In the genomic region with DNA sequence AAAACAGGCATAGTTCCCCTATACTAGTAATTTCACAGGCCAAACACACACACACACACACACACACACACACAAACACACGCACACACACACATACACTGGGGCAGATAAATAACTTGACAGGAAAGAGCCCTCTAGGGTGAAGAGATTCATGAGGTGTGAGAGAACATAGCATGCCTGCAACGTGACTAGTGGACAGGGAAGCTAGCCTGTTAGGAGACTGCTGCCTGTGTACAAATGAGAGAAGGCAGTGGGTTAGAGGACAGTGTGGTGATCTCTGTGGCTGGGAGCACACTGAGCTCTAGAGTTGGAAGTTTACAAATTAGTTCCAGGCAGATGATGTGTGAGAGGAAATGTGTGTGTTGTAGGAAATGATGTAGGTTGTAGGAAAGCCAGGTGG, we compare ENCODE assay signal across 19 mouse cellular contexts. TPM values are rescaled to one million over a fixed set of nuclear protein-coding genes. Genes with fewer than 3 reads are reported as not detected.
DNase-seq lines count a peak whose midpoint lies in the region; ATAC-seq and TF ChIP-seq lines count a peak whose summit lies in the region.
"Had no signal": no experiment of that assay in that cellular context is flagged by ENCODE, and none has a peak within 500 bp of the region (broad histone marks: within the 10 kb centered on the region; RNA-seq: fewer than 3 reads in every experiment).

No protein-coding gene starts in this region.

- H3K4me2 ChIP-seq in hindbrain, embryonic 13.5 days = no peak overlapping the region
- H3K4me2 ChIP-seq in hindbrain, embryonic 14.5 days (replicated peaks) = no peak overlapping the region
- no peak overlapping the region for H3K4me2 ChIP-seq in midbrain, embryonic 13.5 days (replicated peaks)
- H3K4me2 ChIP-seq in midbrain, embryonic 16.5 days (ENCODE audit: low read length) = no peak overlapping the region
- H3K4me2 ChIP-seq in stomach, embryonic 16.5 days (ENCODE audit: low read depth, low read length) = no peak overlapping the region
- H3K4me2 ChIP-seq in forebrain, embryonic 13.5 days = no peak overlapping the region
- H3K4me2 ChIP-seq: hindbrain, embryonic 15.5 days; limb, embryonic 15.5 days had no signal

- H3K27me3 ChIP-seq in cerebellum, adult 2 months (ENCODE audit: control insufficient read depth, insufficient read depth, low read length) = no peaks in the 10 kb centered on the region
- no peaks in the 10 kb centered on the region for H3K27me3 ChIP-seq in hindbrain, embryonic 13.5 days
- no peaks in the 10 kb centered on the region for H3K27me3 ChIP-seq in hindbrain, embryonic 14.5 days (ENCODE audit: control insufficient read depth, insufficient read depth, low read length)
- H3K27me3 ChIP-seq in midbrain, embryonic 13.5 days = no peaks in the 10 kb centered on the region
- H3K27me3 ChIP-seq in midbrain, embryonic 16.5 days (ENCODE audit: control insufficient read depth, insufficient read depth, low read depth, low read length) = no peaks in the 10 kb centered on the region
- no peaks in the 10 kb centered on the region for H3K27me3 ChIP-seq in stomach, embryonic 16.5 days (ENCODE audit: control insufficient read depth, insufficient read depth, low read length)
- no peaks in the 10 kb centered on the region for H3K27me3 ChIP-seq in forebrain, embryonic 13.5 days
- H3K27me3 ChIP-seq: CH12.LX; hindbrain, embryonic 15.5 days; limb, embryonic 15.5 days had no signal

- H3K9ac ChIP-seq in hindbrain, embryonic 13.5 days = no peak overlapping the region; the same call in 1 of the 2 replicates
- H3K9ac ChIP-seq in hindbrain, embryonic 14.5 days = no peak overlapping the region
- H3K9ac ChIP-seq in midbrain, embryonic 13.5 days (replicated peaks) = peak overlapping the region; percentile 36; the same call in 1 of the 2 replicates
- no peak overlapping the region for H3K9ac ChIP-seq in midbrain, embryonic 16.5 days (ENCODE audit: low read depth, low read length)
- no peak overlapping the region for H3K9ac ChIP-seq in stomach, embryonic 16.5 days (ENCODE audit: low read length)
- H3K9ac ChIP-seq in forebrain, embryonic 13.5 days = no peak overlapping the region
- H3K9ac ChIP-seq: hindbrain, embryonic 15.5 days; limb, embryonic 15.5 days had no signal

- no peak for TF ChIP-seq CTCF in cerebellum, adult 2 months (IDR thresholded peaks at IDR 0.05; ENCODE audit: borderline replicate concordance, insufficient read depth, low read depth, low read length)

- TF ChIP-seq POLR2A in cerebellum, adult 2 months (IDR thresholded peaks at IDR 0.05; ENCODE audit: borderline replicate concordance, insufficient read depth, low read length) = no peak

- DNase-seq in cerebellum, adult 2 months = no peak
- DNase-seq in hindbrain, embryonic 14.5 days (ENCODE audit: low spot score) = no peak
- DNase-seq: cerebellum, adult 11-12 months; gastrocnemius, adult 2 months; thymus, postnatal 36 days had no signal

- no peak for ATAC-seq in cerebellum, adult (ENCODE audit: insufficient number of reproducible peaks, low FRiP score, low TSS enrichment)
- ATAC-seq in hindbrain, embryonic 13.5 days (ENCODE audit: low FRiP score) = no peak
- no peak for ATAC-seq in hindbrain, embryonic 14.5 days (ENCODE audit: low FRiP score)
- no peak for ATAC-seq in midbrain, embryonic 13.5 days
- ATAC-seq in midbrain, embryonic 16.5 days = no peak
- peak; percentile 30; the same call in 1 of the 2 replicates for ATAC-seq in stomach, embryonic 16.5 days (ENCODE audit: insufficient read depth, low FRiP score)
- no peak for ATAC-seq in forebrain, embryonic 13.5 days
- ATAC-seq: activated CD4-positive, CD25-positive, alpha-beta regulatory T cell, adult 4 months; forebrain, embryonic 14.5 days had no signal

- WGBS in cerebellum, adult 2 months = 52% methylated on average over 2 of the region's 2 CpGs
- 63% methylated on average over 2 of the region's 2 CpGs for WGBS in hindbrain, embryonic 13.5 days
- WGBS in hindbrain, embryonic 14.5 days = 60% methylated on average over 2 of the region's 2 CpGs
- WGBS in midbrain, embryonic 13.5 days = 63% methylated on average over 2 of the region's 2 CpGs
- 67% methylated on average over 2 of the region's 2 CpGs for WGBS in midbrain, embryonic 16.5 days
- WGBS in stomach, embryonic 16.5 days = 46% methylated on average over 2 of the region's 2 CpGs
- 85% methylated on average over 2 of the region's 2 CpGs for WGBS in forebrain, embryonic 13.5 days

- H3K27ac ChIP-seq in cerebellum, adult 2 months (ENCODE audit: insufficient read depth, low read length) = peak overlapping the region; percentile 0; the same call in 1 of the 2 replicates
- H3K27ac ChIP-seq in hindbrain, embryonic 13.5 days = peak overlapping the region; percentile 66
- H3K27ac ChIP-seq in hindbrain, embryonic 14.5 days = no peak overlapping the region
- H3K27ac ChIP-seq in midbrain, embryonic 13.5 days = peak overlapping the region; percentile 58; the same call in 1 of the 2 replicates
- H3K27ac ChIP-seq in midbrain, embryonic 16.5 days (ENCODE audit: low read length) = no peak overlapping the region
- H3K27ac ChIP-seq in stomach, embryonic 16.5 days (ENCODE audit: low read length) = peak overlapping the region; percentile 23; the same call in 1 of the 2 replicates
- H3K27ac ChIP-seq in forebrain, embryonic 13.5 days = no peak overlapping the region
- H3K27ac ChIP-seq: gastrocnemius, adult 2 months; hindbrain, embryonic 15.5 days; layer of hippocampus, adult 2 months; limb, embryonic 15.5 days had no signal

- H3K4me3 ChIP-seq in cerebellum, adult 2 months (replicated peaks; ENCODE audit: insufficient read depth, low read depth, low read length) = no peak overlapping the region
- no peak overlapping the region for H3K4me3 ChIP-seq in hindbrain, embryonic 13.5 days
- no peak overlapping the region for H3K4me3 ChIP-seq in hindbrain, embryonic 14.5 days (replicated peaks; ENCODE audit: low read length)
- H3K4me3 ChIP-seq in midbrain, embryonic 13.5 days (replicated peaks) = no peak overlapping the region
- H3K4me3 ChIP-seq in midbrain, embryonic 16.5 days (ENCODE audit: low read depth, low read length) = no peak overlapping the region
- no peak overlapping the region for H3K4me3 ChIP-seq in stomach, embryonic 16.5 days (replicated peaks; ENCODE audit: low read length)
- no peak overlapping the region for H3K4me3 ChIP-seq in forebrain, embryonic 13.5 days
- H3K4me3 ChIP-seq: gastrocnemius, adult 2 months; hindbrain, embryonic 15.5 days; layer of hippocampus, adult 2 months; left cerebral cortex, adult 2 months; limb, embryonic 15.5 days; myocyte had no signal

- H3K4me1 ChIP-seq in cerebellum, adult 2 months (ENCODE audit: control insufficient read depth, insufficient read depth, low read length) = peaks cover 32% of the 10 kb centered on the region
- peaks cover 38% of the 10 kb centered on the region for H3K4me1 ChIP-seq in hindbrain, embryonic 13.5 days (replicated peaks)
- peaks cover 29% of the 10 kb centered on the region for H3K4me1 ChIP-seq in hindbrain, embryonic 14.5 days (replicated peaks; ENCODE audit: control insufficient read depth, insufficient read depth, low read length)
- peaks cover 40% of the 10 kb centered on the region for H3K4me1 ChIP-seq in midbrain, embryonic 13.5 days (replicated peaks)
- peaks cover 21% of the 10 kb centered on the region for H3K4me1 ChIP-seq in midbrain, embryonic 16.5 days (ENCODE audit: control insufficient read depth, insufficient read depth, low read length)
- H3K4me1 ChIP-seq in stomach, embryonic 16.5 days (ENCODE audit: control insufficient read depth, insufficient read depth, low read length) = peaks cover 23% of the 10 kb centered on the region
- H3K4me1 ChIP-seq in forebrain, embryonic 13.5 days = peaks cover 37% of the 10 kb centered on the region

- no peaks in the 10 kb centered on the region for H3K9me3 ChIP-seq in hindbrain, embryonic 13.5 days
- H3K9me3 ChIP-seq in hindbrain, embryonic 14.5 days (ENCODE audit: control insufficient read depth, low read length) = no peaks in the 10 kb centered on the region
- no peaks in the 10 kb centered on the region for H3K9me3 ChIP-seq in midbrain, embryonic 13.5 days
- H3K9me3 ChIP-seq in midbrain, embryonic 16.5 days (replicated peaks; ENCODE audit: control insufficient read depth, low read length, poor library complexity, severe bottlenecking) = no peaks in the 10 kb centered on the region
- no peaks in the 10 kb centered on the region for H3K9me3 ChIP-seq in stomach, embryonic 16.5 days (replicated peaks; ENCODE audit: control insufficient read depth, low read length)
- no peaks in the 10 kb centered on the region for H3K9me3 ChIP-seq in forebrain, embryonic 13.5 days (replicated peaks)
- H3K9me3 ChIP-seq: hindbrain, embryonic 15.5 days; limb, embryonic 15.5 days had no signal

- no peaks in the 10 kb centered on the region for H3K36me3 ChIP-seq in hindbrain, embryonic 13.5 days
- H3K36me3 ChIP-seq in hindbrain, embryonic 14.5 days (replicated peaks; ENCODE audit: control insufficient read depth, insufficient read depth) = no peaks in the 10 kb centered on the region
- no peaks in the 10 kb centered on the region for H3K36me3 ChIP-seq in midbrain, embryonic 13.5 days
- no peaks in the 10 kb centered on the region for H3K36me3 ChIP-seq in midbrain, embryonic 16.5 days (ENCODE audit: control insufficient read depth, insufficient read depth, low read length)
- no peaks in the 10 kb centered on the region for H3K36me3 ChIP-seq in stomach, embryonic 16.5 days (ENCODE audit: control insufficient read depth, insufficient read depth, low read length)
- H3K36me3 ChIP-seq in forebrain, embryonic 13.5 days (ENCODE audit: poor library complexity, severe bottlenecking) = no peaks in the 10 kb centered on the region
- H3K36me3 ChIP-seq: hindbrain, embryonic 15.5 days; limb, embryonic 15.5 days had no signal

RNA-seq across cellular contexts. Expression of gene Plekha5, which starts 53.1 kb away (rescaled TPM):
- polyA plus RNA-seq in cerebellum, adult 2 months (2012; rRNA removed) = 118 and 121 TPM in 2 replicates
- 39.9 and 40.7 TPM in 2 replicates for polyA plus RNA-seq in hindbrain, embryonic 13.5 days (2015; fragmentation: Nextera tagmentation; extraction: Ambion mirVana)
- 37.8 and 38.6 TPM in 2 replicates for polyA plus RNA-seq in hindbrain, embryonic 14.5 days (2014; fragmentation: Nextera tagmentation; extraction: Ambion mirVana)
- 39.9 and 41.8 TPM in 2 replicates for polyA plus RNA-seq in midbrain, embryonic 13.5 days (2015; fragmentation: Nextera tagmentation; extraction: Ambion mirVana)
- polyA plus RNA-seq in midbrain, embryonic 16.5 days (2015; fragmentation: Nextera tagmentation; extraction: Ambion mirVana) = 33.5 and 38.3 TPM in 2 replicates
- polyA plus RNA-seq in stomach, embryonic 16.5 days (2015; fragmentation: Nextera tagmentation; extraction: Ambion mirVana) = 35.0 and 39.0 TPM in 2 replicates
- 32.4 and 36.9 TPM in 2 replicates for polyA plus RNA-seq in forebrain, embryonic 13.5 days (2015; fragmentation: Nextera tagmentation; extraction: Ambion mirVana)

Comparison
In these comparisons a context has a peak if more than half of its experiments do, and no peak if none do; other contexts are left out.
1. H3K27ac ChIP-seq: peak in cerebellum, adult 2 months (single experiment), hindbrain, embryonic 13.5 days (single experiment), midbrain, embryonic 13.5 days (single experiment) and stomach, embryonic 16.5 days (single experiment); none in hindbrain, embryonic 14.5 days (single experiment), midbrain, embryonic 16.5 days (single experiment) and forebrain, embryonic 13.5 days (single experiment).